Mouse (Mus musculus) lung, embryonic 16.5 days (tissue): ENCODE measurements around the gene Tm2d3. TPM values are rescaled to one million over a fixed set of nuclear protein-coding genes. Genes with fewer than 3 reads are reported as not detected.

Experiments used
- ATAC-seq: fragments of 200-750 bp; cut with Nextera tagmentation; 2 replicates; pipeline ENCODE4 v1.8.0; 2017; ENCODE audit warnings: low read depth, mild to moderate bottlenecking, moderate library complexity
- H3K27ac ChIP-seq: fragments of 300-500 bp; sonication (generic); 2 replicates; pipeline ENCODE4 v1.5.1; 2014; ENCODE audit warnings: mild to moderate bottlenecking, control low read depth, low read length
- H3K27me3 ChIP-seq: fragments of 300-500 bp; sonication (generic); 2 replicates; pipeline ENCODE4 v1.6.1; 2014; ENCODE audit warnings: low read depth, low read length, mixed read lengths; ENCODE audit not compliant: control insufficient read depth, insufficient read depth
- H3K36me3 ChIP-seq: fragments of 300-500 bp; sonication (generic); 2 replicates; pipeline ENCODE4 v1.6.1; 2014; ENCODE audit warnings: low read length; ENCODE audit not compliant: control insufficient read depth, insufficient read depth
- H3K4me1 ChIP-seq: fragments of 300-500 bp; sonication (generic); replicated peaks from 2 replicates; pipeline ENCODE4 v1.6.1; 2014; ENCODE audit warnings: low read length, mixed read lengths; ENCODE audit not compliant: control insufficient read depth, insufficient read depth
- H3K4me2 ChIP-seq: fragments of 300-500 bp; sonication (generic); 2 replicates; pipeline ENCODE4 v1.6.1; 2014; ENCODE audit warnings: low read depth, low read length, control low read depth
- H3K4me3 ChIP-seq: fragments of 300-500 bp; sonication (generic); 2 replicates; pipeline ENCODE4 v1.5.1; 2014; ENCODE audit warnings: mild to moderate bottlenecking, low read length, control low read depth
- H3K9ac ChIP-seq: fragments of 300-500 bp; sonication (generic); 2 replicates; pipeline ENCODE4 v1.6.1; 2014; ENCODE audit warnings: low read length, control low read depth
- H3K9me3 ChIP-seq: fragments of 300-500 bp; sonication (generic); 2 replicates; pipeline ENCODE4 v1.6.1; 2016; ENCODE audit warnings: low read length; ENCODE audit not compliant: control insufficient read depth
- WGBS: fragments of 180-500 bp; shearing (Covaris S2); extraction: QIAGEN DNeasy Blood & Tissue Kit; methylation state at CpG from one replicate; pipeline ENCODE4 v1.1.7; 2014; 5-methylcytosine and 5-hydroxymethylcytosine counted together
- polyA plus RNA-seq: library from polyadenylated mRNA; unstranded; fragments of >200 nt; fragmentation: Nextera tagmentation; extraction: Ambion mirVana; gene quantifications from 2 replicates; pipeline ENCODE4 v1.2.1, GENCODE M21; 2015

The Tm2d3 gene
- polyA plus RNA-seq, 1 experiment from 2014 or later, result 79.6 TPM

GRCm38 (mm10) chr7:65663886-65664285 is 27.1 kb upstream of the Tm2d3 start:
- H3K9ac ChIP-seq, result no peak overlapping the region
- H3K4me1 ChIP-seq, result no peaks in the 10 kb centered on the region
- H3K36me3 ChIP-seq, result no peaks in the 10 kb centered on the region
- no peak overlapping the region for H3K4me2 ChIP-seq
- H3K27ac ChIP-seq, result no peak overlapping the region
- peak; percentile 57; the same call in 1 of the 2 replicates for ATAC-seq
- no peak overlapping the region for H3K4me3 ChIP-seq
- H3K27me3 ChIP-seq, result no peaks in the 10 kb centered on the region
- WGBS, result 51% methylated on average over 14 of the region's 14 CpGs
- no peaks in the 10 kb centered on the region for H3K9me3 ChIP-seq

- H3K27ac ChIP-seq, result no peak overlapping the region
- no peaks in the 10 kb centered on the region for H3K36me3 ChIP-seq
- no peaks in the 10 kb centered on the region for H3K9me3 ChIP-seq
- H3K4me3 ChIP-seq, result no peak overlapping the region
- no peaks in the 10 kb centered on the region for H3K27me3 ChIP-seq
- no peak overlapping the region for H3K9ac ChIP-seq
- H3K4me2 ChIP-seq, result no peak overlapping the region
- WGBS, result 80% methylated on average over 6 of the region's 6 CpGs
- no peaks in the 10 kb centered on the region for H3K4me1 ChIP-seq
- no peak for ATAC-seq
Measured at GRCm38 (mm10) chr7:65667491-65667890, 23.5 kb upstream of the Tm2d3 start.

GRCm38 (mm10) chr7:65678050-65678449 is 12.9 kb upstream of the Tm2d3 start:
- H3K9ac ChIP-seq, result no peak overlapping the region
- no peak overlapping the region for H3K4me2 ChIP-seq
- H3K4me1 ChIP-seq, result no peaks in the 10 kb centered on the region
- H3K9me3 ChIP-seq, result no peaks in the 10 kb centered on the region
- 65% methylated on average over 10 of the region's 10 CpGs for WGBS
- no peaks in the 10 kb centered on the region for H3K27me3 ChIP-seq
- H3K4me3 ChIP-seq, result no peak overlapping the region
- H3K36me3 ChIP-seq, result no peaks in the 10 kb centered on the region
- no peak for ATAC-seq
- no peak overlapping the region for H3K27ac ChIP-seq

GRCm38 (mm10) chr7:65678900-65679595 is 11.9 kb upstream of the Tm2d3 start:
- Histone ChIP-seq H3K27me3 (no peaks in the 10 kb centered on the region), H3K4me1 (no peaks in the 10 kb centered on the region), H3K9ac (no peak overlapping the region), H3K36me3 (no peaks in the 10 kb centered on the region), H3K27ac (no peak overlapping the region), H3K4me3 (no peak overlapping the region), H3K9me3 (no peaks in the 10 kb centered on the region), H3K4me2 (no peak overlapping the region)
- ATAC-seq, result no peak
- 57% methylated on average over 7 of the region's 7 CpGs for WGBS

GRCm38 (mm10) chr7:65681166-65681565 is 9.8 kb upstream of the Tm2d3 start:
- no peaks in the 10 kb centered on the region for H3K36me3 ChIP-seq
- no peaks in the 10 kb centered on the region for H3K27me3 ChIP-seq
- H3K4me1 ChIP-seq, result no peaks in the 10 kb centered on the region
- H3K9ac ChIP-seq, result no peak overlapping the region
- no peaks in the 10 kb centered on the region for H3K9me3 ChIP-seq
- H3K4me2 ChIP-seq, result no peak overlapping the region
- no peak overlapping the region for H3K27ac ChIP-seq
- no peak overlapping the region for H3K4me3 ChIP-seq
- ATAC-seq, result no peak
- 44% methylated on average over 5 of the region's 5 CpGs for WGBS

GRCm38 (mm10) chr7:65684256-65684835 is 6.6 kb upstream of the Tm2d3 start:
- no peak overlapping the region for H3K4me2 ChIP-seq
- ATAC-seq, result no peak
- 54% methylated on average over 7 of the region's 7 CpGs for WGBS

GRCm38 (mm10) chr7:65686664-65687063 is 4.3 kb upstream of the Tm2d3 start:
- no peaks in the 10 kb centered on the region for H3K9me3 ChIP-seq
- no peak for ATAC-seq
- H3K27ac ChIP-seq, result no peak overlapping the region
- no peak overlapping the region for H3K4me3 ChIP-seq
- no peak overlapping the region for H3K4me2 ChIP-seq
- no peaks in the 10 kb centered on the region for H3K36me3 ChIP-seq
- 92% methylated on average over 9 of the region's 9 CpGs for WGBS
- no peak overlapping the region for H3K9ac ChIP-seq
- H3K4me1 ChIP-seq, result no peaks in the 10 kb centered on the region
- no peaks in the 10 kb centered on the region for H3K27me3 ChIP-seq

More at GRCm38 (mm10) chr7:65684256-65684835, 6.6 kb upstream of the Tm2d3 start:
- no peaks in the 10 kb centered on the region for H3K27me3 ChIP-seq
- H3K27ac ChIP-seq, result no peak overlapping the region
- no peaks in the 10 kb centered on the region for H3K4me1 ChIP-seq
- H3K4me3 ChIP-seq, result no peak overlapping the region
- H3K9ac ChIP-seq, result no peak overlapping the region
- no peaks in the 10 kb centered on the region for H3K9me3 ChIP-seq
- no peaks in the 10 kb centered on the region for H3K36me3 ChIP-seq

GRCm38 (mm10) chr7:65691929-65692605 is 1.1 kb downstream of the Tm2d3 start:
- 64% methylated on average over 8 of the region's 8 CpGs for WGBS
- Histone ChIP-seq H3K4me2 (peak overlapping the region; percentile 91; the same call in 1 of the 2 replicates), H3K4me1 (peaks cover 14% of the 10 kb centered on the region)

GRCm38 (mm10) chr7:65692883-65693282 is 1.9 kb downstream of the Tm2d3 start:
- Histone ChIP-seq H3K9ac (peak overlapping the region; percentile 86), H3K9me3 (no peaks in the 10 kb centered on the region), H3K27me3 (no peaks in the 10 kb centered on the region), H3K4me3 (peak overlapping the region; percentile 84), H3K36me3 (peaks cover 11% of the 10 kb centered on the region), H3K4me1 (peaks cover 14% of the 10 kb centered on the region), H3K4me2 (peak overlapping the region; percentile 91), H3K27ac (peak overlapping the region; percentile 98)
- ATAC-seq, result peak; percentile 81
- under 1% methylated on average over 10 of the region's 10 CpGs for WGBS

More at GRCm38 (mm10) chr7:65691929-65692605, 1.1 kb downstream of the Tm2d3 start:
- H3K27ac ChIP-seq, result peak overlapping the region; percentile 98
- H3K9me3 ChIP-seq, result no peaks in the 10 kb centered on the region
- H3K9ac ChIP-seq, result no peak overlapping the region; the same call in 1 of the 2 replicates
- H3K27me3 ChIP-seq, result no peaks in the 10 kb centered on the region
- peaks cover 6% of the 10 kb centered on the region; the same call in 1 of the 2 replicates for H3K36me3 ChIP-seq
- ATAC-seq, result no peak
- no peak overlapping the region for H3K4me3 ChIP-seq
